Mouse (Mus musculus) c-Kit-negative CD71-positive TER-119-positive erythroid progenitor cells, embryonic 14.5 days (primary cell): ENCODE results near the gene Ppil4.

Experiments
- DNase-seq: peaks from one replicate; pipeline ENCODE4 v3.0.0-alpha.2; 2013; ENCODE audit warnings: low read depth, low spot score

Ppil4 gene

GRCm38 (mm10) chr10:7824663-7825280, 32.1 kb downstream of the Ppil4 start:
- no peak for DNase-seq

GRCm38 (mm10) chr10:7825281-7825665, 32.6 kb downstream of the Ppil4 start:
- DNase-seq: no peak

- DNase-seq: no peak
Observed at GRCm38 (mm10) chr10:7826106-7826505, 33.4 kb downstream of the Ppil4 start.

- DNase-seq: no peak
Observed at GRCm38 (mm10) chr10:7832171-7832676, 39.5 kb downstream of the Ppil4 start, which contains the start of gene Zc3h12d. Gene Zc3h12d (plus strand): TSS chr10:7832470.

- DNase-seq: no peak
Observed at GRCm38 (mm10) chr10:7833377-7834165, 40.9 kb downstream of the Ppil4 start.

- no peak for DNase-seq
Observed at GRCm38 (mm10) chr10:7834671-7835225, 42.1 kb downstream of the Ppil4 start.

GRCm38 (mm10) chr10:7836902-7837301, 44.2 kb downstream of the Ppil4 start:
- no peak for DNase-seq

GRCm38 (mm10) chr10:7837446-7837845, 44.8 kb downstream of the Ppil4 start:
- DNase-seq: no peak

GRCm38 (mm10) chr10:7838036-7838435, 45.3 kb downstream of the Ppil4 start:
- no peak for DNase-seq

GRCm38 (mm10) chr10:7838874-7839421, 46.3 kb downstream of the Ppil4 start:
- DNase-seq: no peak

GRCm38 (mm10) chr10:7839551-7840352, 47.1 kb downstream of the Ppil4 start:
- DNase-seq: no peak

- DNase-seq: no peak
Observed at GRCm38 (mm10) chr10:7840353-7840733, 47.7 kb downstream of the Ppil4 start.

GRCm38 (mm10) chr10:7840785-7841184, 48.1 kb downstream of the Ppil4 start:
- DNase-seq: no peak

- no peak for DNase-seq
Observed at GRCm38 (mm10) chr10:7841571-7842080, 48.9 kb downstream of the Ppil4 start.

GRCm38 (mm10) chr10:7843181-7843580, 50.5 kb downstream of the Ppil4 start:
- no peak for DNase-seq

- DNase-seq: no peak
Observed at GRCm38 (mm10) chr10:7844161-7844560, 51.5 kb downstream of the Ppil4 start.

- DNase-seq: no peak
Observed at GRCm38 (mm10) chr10:7845136-7845535, 52.4 kb downstream of the Ppil4 start.

- DNase-seq: no peak
Observed at GRCm38 (mm10) chr10:7845991-7846390, 53.3 kb downstream of the Ppil4 start.

GRCm38 (mm10) chr10:7847166-7847605, 54.5 kb downstream of the Ppil4 start:
- DNase-seq: no peak

- no peak for DNase-seq
Observed at GRCm38 (mm10) chr10:7851891-7852290, 59.2 kb downstream of the Ppil4 start.

GRCm38 (mm10) chr10:7860494-7860893, 67.8 kb downstream of the Ppil4 start:
- no peak for DNase-seq
